Mouse (Mus musculus): ENCODE results near the gene Ccl3.

DNA sequence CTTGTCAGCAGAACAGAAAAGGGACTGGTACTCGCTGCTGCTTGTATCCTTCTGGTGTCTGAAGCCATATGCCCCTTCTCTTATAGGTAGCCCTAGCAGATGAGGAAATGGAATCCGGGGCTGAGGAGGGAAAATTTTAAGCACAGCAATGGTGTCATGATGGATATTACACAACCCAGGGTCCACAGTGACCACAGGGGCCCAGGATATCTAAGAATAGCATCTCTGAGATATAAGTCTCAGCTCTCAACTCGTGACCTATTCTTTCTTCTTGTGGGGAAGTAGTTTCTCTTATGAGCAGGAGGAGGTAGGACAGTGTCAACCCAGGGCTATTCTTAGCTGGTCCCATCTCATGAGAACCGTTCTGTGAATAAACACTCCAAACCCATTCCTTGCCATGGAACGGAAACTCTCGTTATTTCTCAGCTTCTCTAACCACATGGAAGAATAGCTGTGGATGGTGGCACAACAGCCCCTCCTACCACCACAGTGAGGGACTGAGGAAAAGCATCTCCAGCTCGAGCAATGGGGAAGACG lies at the start of gene Ccl3:
- TF ChIP-seq CTCF (conservative IDR thresholded peaks at IDR 0.05; ENCODE audit: low read length): no peak
- TF ChIP-seq NANOG (IDR thresholded peaks at IDR 0.05; ENCODE audit: borderline replicate concordance, low read length): no peak

All from E14TG2a.4 (cell line).